Mouse (Mus musculus) embryonic facial prominence, embryonic 12.5 days (tissue): ENCODE results near the gene Alad. TPM values are rescaled to one million over a fixed set of nuclear protein-coding genes. Genes with fewer than 3 reads are reported as not detected.
A peak's percentile ranks its signal among the peaks of the same experiment; 100 is the strongest.

Experiments used
- ATAC-seq: fragments of 200-750 bp; cut with Nextera tagmentation; 2 replicates; pipeline ENCODE4 v1.8.0; 2017; ENCODE audit not compliant: insufficient number of reproducible peaks, insufficient read depth, low FRiP score, low TSS enrichment
- H3K27ac ChIP-seq: fragments of 300-500 bp; sonication (generic); 2 replicates; pipeline ENCODE4 v1.5.1; 2016; ENCODE audit warnings: mild to moderate bottlenecking
- H3K27me3 ChIP-seq: fragments of 300-500 bp; sonication (generic); 2 replicates; pipeline ENCODE4 v1.6.1; 2016; ENCODE audit warnings: mild to moderate bottlenecking, moderate library complexity
- H3K36me3 ChIP-seq: fragments of 300-500 bp; sonication (generic); 2 replicates; pipeline ENCODE4 v1.6.1; 2016; ENCODE audit warnings: mild to moderate bottlenecking
- H3K4me1 ChIP-seq: fragments of 300-500 bp; sonication (generic); 2 replicates; pipeline ENCODE4 v1.6.1; 2016
- H3K4me2 ChIP-seq: fragments of 300-500 bp; sonication (generic); replicated peaks from 2 replicates; pipeline ENCODE4 v1.6.1; 2016; ENCODE audit warnings: mild to moderate bottlenecking, moderate library complexity
- H3K4me3 ChIP-seq: fragments of 300-500 bp; sonication (generic); 2 replicates; pipeline ENCODE4 v1.5.1; 2016; ENCODE audit warnings: mild to moderate bottlenecking
- H3K9ac ChIP-seq: fragments of 300-500 bp; sonication (generic); 2 replicates; pipeline ENCODE4 v1.6.1; 2016; ENCODE audit warnings: mild to moderate bottlenecking, moderate library complexity
- H3K9me3 ChIP-seq: fragments of 300-500 bp; sonication (generic); 2 replicates; pipeline ENCODE4 v1.6.1; 2016; ENCODE audit warnings: mild to moderate bottlenecking, moderate library complexity
- WGBS: fragments of 180-500 bp; shearing (Covaris S2); methylation state at CpG from one replicate; pipeline ENCODE4 v1.1.7; 2016; 5-methylcytosine and 5-hydroxymethylcytosine counted together
- polyA plus RNA-seq: library from polyadenylated mRNA; unstranded; fragments of >200 nt; fragmentation: Nextera tagmentation; extraction: Ambion mirVana; gene quantifications from 2 replicates; pipeline ENCODE4 v1.2.1, GENCODE M21; 2016

The Alad gene
- polyA plus RNA-seq, 1 experiment from 2014 or later: 78.5 TPM

DNA sequence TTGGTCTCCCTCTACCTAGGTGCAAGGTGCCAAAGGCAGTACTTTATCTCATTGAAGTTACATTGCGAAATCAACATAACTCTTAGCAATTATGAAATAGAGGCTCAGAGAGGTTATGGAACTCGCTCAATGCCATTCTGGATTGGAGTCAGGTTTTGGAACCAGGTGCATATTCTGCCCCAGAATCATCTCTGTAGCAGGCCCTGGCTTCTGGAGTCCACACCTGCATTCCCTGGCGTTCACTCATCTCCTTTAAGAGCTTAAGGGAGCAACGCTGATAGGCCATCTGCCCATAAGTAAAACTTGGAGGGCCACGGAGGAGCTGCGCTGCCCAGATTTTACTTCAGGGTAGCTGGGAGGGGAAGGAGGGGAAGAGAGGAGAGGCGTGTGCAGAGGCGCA is 2.7 kb downstream of the Alad start:
- Histone ChIP-seq H3K4me1 (peaks cover 29% of the 10 kb centered on the region), H3K9me3 (no peaks in the 10 kb centered on the region), H3K27ac (no peak overlapping the region), H3K36me3 (peaks cover 22% of the 10 kb centered on the region), H3K9ac (no peak overlapping the region; the same call in 1 of the 2 replicates), H3K27me3 (no peaks in the 10 kb centered on the region), H3K4me2 (0 out of 2 replicates have a peak overlapping the region, but pooled peaks have one; percentile 4), H3K4me3 (no peak overlapping the region)
- ATAC-seq: no peak
- 89% methylated on average over 8 of the region's 8 CpGs for WGBS

DNA sequence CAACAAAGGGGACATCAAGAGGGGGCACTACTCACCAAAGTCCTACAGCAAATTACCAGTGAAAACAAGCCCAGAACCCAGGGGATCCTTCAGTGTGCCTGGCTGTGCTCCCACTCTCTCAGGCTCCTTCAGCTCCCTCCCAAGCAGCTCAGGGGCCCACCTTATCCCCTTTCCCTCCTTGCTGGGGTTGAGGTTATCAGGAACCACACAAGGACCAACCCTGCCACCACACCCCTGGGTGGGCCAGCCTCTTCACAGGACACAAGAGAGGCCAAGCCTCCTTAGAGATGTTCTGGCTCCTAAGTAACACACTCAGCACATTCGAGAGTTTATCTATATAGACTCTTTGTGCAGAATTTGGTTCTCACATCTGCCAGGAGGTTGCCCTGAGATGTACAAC is 3.1 kb downstream of the Alad start:
- no peak overlapping the region for H3K4me2 ChIP-seq
- H3K27me3 ChIP-seq: no peaks in the 10 kb centered on the region
- no peak overlapping the region for H3K4me3 ChIP-seq
- no peak for ATAC-seq
- H3K4me1 ChIP-seq: peaks cover 29% of the 10 kb centered on the region
- no peak overlapping the region; the same call in 1 of the 2 replicates for H3K9ac ChIP-seq
- H3K36me3 ChIP-seq: peaks cover 26% of the 10 kb centered on the region
- H3K9me3 ChIP-seq: no peaks in the 10 kb centered on the region
- H3K27ac ChIP-seq: no peak overlapping the region
- WGBS: 79% methylated on average over 1 of the region's 1 CpGs

DNA sequence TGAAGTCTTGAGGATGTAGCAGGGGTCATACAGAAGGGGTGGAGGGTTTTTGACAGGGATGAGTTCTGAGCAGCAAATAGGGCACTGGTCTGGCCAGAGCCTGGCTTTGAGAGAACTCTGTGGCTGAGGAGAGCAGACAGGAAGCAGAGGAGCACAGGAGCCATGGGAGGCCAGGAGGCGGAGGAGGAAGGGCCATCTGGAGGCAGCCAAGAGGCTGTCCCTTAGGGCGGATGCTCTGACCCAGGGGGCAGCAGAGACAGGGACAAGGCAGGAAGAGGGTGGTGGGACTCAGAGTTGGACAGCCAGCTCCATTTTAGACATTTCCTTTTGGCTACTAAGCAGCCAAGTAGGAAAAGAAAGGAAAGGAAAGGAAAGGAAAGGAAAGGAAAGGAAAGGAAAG is 3.6 kb downstream of the Alad start:
- Histone ChIP-seq H3K27me3 (no peaks in the 10 kb centered on the region), H3K27ac (no peak overlapping the region), H3K36me3 (peaks cover 31% of the 10 kb centered on the region), H3K4me2 (no peak overlapping the region), H3K9ac (no peak overlapping the region), H3K4me3 (no peak overlapping the region), H3K4me1 (peaks cover 29% of the 10 kb centered on the region), H3K9me3 (no peaks in the 10 kb centered on the region)
- WGBS: 51% methylated on average over 2 of the region's 2 CpGs
- no peak for ATAC-seq

DNA sequence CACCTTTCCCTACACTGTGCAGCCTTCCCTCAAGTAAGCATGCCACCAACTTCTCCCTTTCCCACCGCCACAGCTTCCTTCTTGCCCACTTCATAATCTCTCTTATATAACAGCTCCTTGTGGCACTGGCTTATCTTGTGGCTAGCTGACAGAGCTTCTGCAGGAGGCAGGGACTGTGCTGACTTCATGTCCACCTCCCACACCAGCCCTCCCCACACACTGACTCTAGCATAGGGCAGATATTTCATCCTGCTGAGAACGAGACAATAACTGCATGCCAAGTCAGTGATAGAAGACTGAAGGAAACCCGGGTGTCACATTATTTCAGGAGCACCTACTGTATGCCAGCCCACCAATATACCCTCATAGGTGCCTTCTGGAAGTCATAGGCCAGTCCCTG is 4.2 kb downstream of the Alad start:
- Histone ChIP-seq H3K27ac (0 out of 2 replicates have a peak overlapping the region, but pooled peaks have one; percentile 18), H3K4me3 (no peak overlapping the region), H3K4me1 (peaks cover 29% of the 10 kb centered on the region), H3K27me3 (no peaks in the 10 kb centered on the region), H3K9me3 (no peaks in the 10 kb centered on the region), H3K9ac (no peak overlapping the region), H3K36me3 (peaks cover 37% of the 10 kb centered on the region), H3K4me2 (no peak overlapping the region)
- no peak for ATAC-seq
- 82% methylated on average over 3 of the region's 3 CpGs for WGBS

DNA sequence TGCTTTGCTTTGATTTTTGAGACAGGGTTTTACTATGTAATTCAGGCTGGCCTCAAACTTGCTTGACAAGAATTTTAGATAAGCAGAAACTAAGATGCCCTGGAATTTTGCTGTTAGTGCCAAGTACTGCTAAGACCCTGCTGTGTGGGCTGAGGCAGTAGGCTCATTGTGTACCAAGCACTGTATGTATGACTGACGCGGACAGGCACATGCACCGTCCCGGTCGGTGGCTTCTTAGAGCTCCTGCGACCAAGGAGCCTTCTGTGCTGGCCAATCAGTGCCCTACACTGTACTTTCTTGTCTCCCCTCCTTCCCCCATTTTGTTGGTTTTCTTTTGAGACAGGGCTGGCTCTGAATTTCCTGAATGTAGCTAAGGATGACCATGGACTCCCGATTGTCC is 4.7 kb downstream of the Alad start:
- 84% methylated on average over 7 of the region's 7 CpGs for WGBS
- H3K4me1 ChIP-seq: peaks cover 29% of the 10 kb centered on the region
- H3K4me2 ChIP-seq: no peak overlapping the region
- no peaks in the 10 kb centered on the region for H3K9me3 ChIP-seq
- no peak overlapping the region for H3K9ac ChIP-seq
- ATAC-seq: no peak
- H3K27ac ChIP-seq: no peak overlapping the region
- no peaks in the 10 kb centered on the region for H3K27me3 ChIP-seq
- H3K36me3 ChIP-seq: peaks cover 42% of the 10 kb centered on the region
- H3K4me3 ChIP-seq: no peak overlapping the region

DNA sequence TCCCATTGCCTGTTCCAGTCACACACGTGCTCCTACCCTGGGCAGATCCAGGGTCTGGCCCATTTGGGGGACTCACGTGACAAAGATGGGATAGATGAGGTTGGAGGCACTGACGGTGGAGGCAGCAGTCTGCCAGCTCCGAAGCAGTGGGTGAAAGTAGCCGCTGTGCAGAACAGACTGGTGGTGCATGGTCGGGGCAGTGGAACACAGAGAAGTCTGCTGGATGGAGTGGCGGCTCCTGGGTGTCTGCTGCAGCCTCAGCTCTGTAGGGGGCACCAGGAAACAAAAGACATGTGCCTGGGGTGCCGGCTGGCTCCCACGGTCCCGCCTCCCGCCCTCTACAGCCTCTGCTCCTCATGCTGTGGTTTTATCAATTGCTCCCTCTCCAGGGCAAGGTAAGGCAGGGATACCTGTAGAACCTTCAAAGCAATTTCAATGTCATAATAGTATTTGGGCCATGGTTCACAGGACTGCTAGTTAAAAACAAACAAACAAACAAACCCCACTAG is 5.7 kb downstream of the Alad start:
- WGBS: 53% methylated on average over 11 of the region's 11 CpGs
- Histone ChIP-seq H3K4me2 (no peak overlapping the region), H3K9me3 (no peaks in the 10 kb centered on the region), H3K4me1 (peaks cover 27% of the 10 kb centered on the region), H3K27me3 (no peaks in the 10 kb centered on the region), H3K9ac (no peak overlapping the region), H3K36me3 (peaks cover 52% of the 10 kb centered on the region), H3K4me3 (no peak overlapping the region), H3K27ac (no peak overlapping the region)
- ATAC-seq: no peak

DNA sequence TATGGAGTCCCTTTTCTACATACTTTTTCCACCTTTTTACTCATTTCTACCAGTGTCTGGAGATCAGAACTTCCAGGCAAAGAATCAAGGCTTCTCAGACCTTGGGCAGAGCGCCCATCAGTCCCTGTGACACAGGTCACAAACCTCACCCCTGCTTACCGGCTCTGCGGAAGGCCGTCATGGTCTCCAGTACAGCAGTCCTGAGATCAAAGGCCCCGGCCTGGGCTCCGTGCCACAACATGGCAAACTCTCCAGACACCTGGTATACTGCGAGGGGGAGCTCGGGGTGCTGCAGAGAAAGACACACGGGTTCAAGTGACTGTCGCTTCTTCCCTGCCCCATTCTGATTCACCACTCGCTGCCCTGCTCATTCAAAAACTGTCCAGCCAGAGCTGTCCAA is 9.8 kb downstream of the Alad start:
- no peak overlapping the region for H3K27ac ChIP-seq
- H3K27me3 ChIP-seq: no peaks in the 10 kb centered on the region
- H3K4me3 ChIP-seq: no peak overlapping the region
- no peak overlapping the region for H3K9ac ChIP-seq
- H3K4me2 ChIP-seq: no peak overlapping the region
- ATAC-seq: no peak
- H3K36me3 ChIP-seq: peaks cover 70% of the 10 kb centered on the region
- 94% methylated on average over 11 of the region's 11 CpGs for WGBS
- H3K9me3 ChIP-seq: no peaks in the 10 kb centered on the region
- no peaks in the 10 kb centered on the region for H3K4me1 ChIP-seq

DNA sequence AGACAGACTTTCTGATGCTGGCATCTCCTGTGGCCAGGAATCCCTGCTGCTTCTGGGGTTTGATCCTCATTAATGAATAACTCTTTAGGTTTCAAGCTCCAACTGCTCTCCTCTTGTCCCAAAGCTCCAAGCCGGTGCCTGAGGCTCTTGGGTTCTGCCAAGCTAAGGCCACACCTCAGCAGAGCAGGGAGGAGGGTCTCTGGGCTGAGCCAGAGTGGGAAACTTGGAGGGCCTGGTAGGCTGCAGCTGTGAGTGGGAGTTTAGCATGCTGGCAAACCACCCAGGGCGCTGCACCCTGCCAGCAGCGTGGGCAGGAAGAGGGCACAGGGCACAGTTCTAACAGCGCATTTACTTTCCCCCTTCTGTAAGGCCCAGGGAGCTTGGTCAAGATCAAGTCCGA is 10.9 kb downstream of the Alad start:
- peaks cover 66% of the 10 kb centered on the region for H3K36me3 ChIP-seq
- WGBS: 98% methylated on average over 5 of the region's 5 CpGs
- ATAC-seq: no peak

DNA sequence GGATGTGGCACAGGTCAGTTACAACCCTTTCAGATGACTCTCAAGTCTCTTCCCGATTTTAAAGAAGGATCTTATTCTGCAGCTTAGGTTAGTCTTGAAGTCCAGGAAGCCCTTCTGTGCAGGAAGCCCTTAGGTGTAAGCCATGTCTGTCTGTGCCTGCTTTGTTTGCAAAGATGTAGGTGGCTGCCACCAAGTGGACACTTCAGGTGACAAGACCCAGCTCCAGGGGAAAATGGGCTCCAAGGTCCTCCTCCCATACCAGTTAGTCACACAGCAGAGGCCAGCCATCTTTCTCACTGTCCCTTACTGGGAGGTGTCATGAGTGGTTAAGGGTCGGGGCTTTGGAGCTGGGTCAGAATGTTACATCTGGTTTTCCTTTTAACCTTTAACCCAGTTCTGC is 12.9 kb downstream of the Alad start:
- H3K36me3 ChIP-seq: peaks cover 46% of the 10 kb centered on the region
- no peaks in the 10 kb centered on the region for H3K27me3 ChIP-seq
- H3K4me2 ChIP-seq: no peak overlapping the region
- no peaks in the 10 kb centered on the region for H3K9me3 ChIP-seq
- H3K4me1 ChIP-seq: no peaks in the 10 kb centered on the region
- WGBS: 57% methylated on average over 2 of the region's 2 CpGs
- H3K9ac ChIP-seq: no peak overlapping the region
- ATAC-seq: no peak
- H3K27ac ChIP-seq: no peak overlapping the region
- H3K4me3 ChIP-seq: no peak overlapping the region

More for the DNA sequence above, 10.9 kb downstream of the Alad start:
- no peaks in the 10 kb centered on the region for H3K4me1 ChIP-seq
- no peak overlapping the region for H3K4me3 ChIP-seq
- no peaks in the 10 kb centered on the region for H3K9me3 ChIP-seq
- H3K27ac ChIP-seq: no peak overlapping the region
- H3K4me2 ChIP-seq: no peak overlapping the region
- H3K9ac ChIP-seq: no peak overlapping the region
- H3K27me3 ChIP-seq: no peaks in the 10 kb centered on the region

DNA sequence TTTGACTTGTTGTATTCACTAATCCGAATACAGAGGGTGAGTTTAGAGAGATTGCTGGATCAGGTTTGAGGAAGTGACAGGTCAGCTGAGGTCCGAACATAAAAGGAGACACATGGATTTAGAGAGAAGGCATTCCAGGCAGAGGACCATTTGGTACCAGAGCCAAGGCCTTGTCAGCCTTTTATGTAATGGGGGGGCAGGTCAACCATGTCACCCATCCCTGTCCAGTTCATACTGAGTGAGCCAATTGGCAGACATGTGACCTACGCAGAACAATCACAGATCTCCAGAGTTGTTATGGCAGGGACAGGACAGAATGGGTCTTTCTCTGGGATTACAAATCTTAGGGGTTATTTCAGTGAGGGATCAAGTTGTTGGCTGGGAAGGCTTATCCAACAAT is 13.7 kb downstream of the Alad start:
- Histone ChIP-seq H3K27ac (no peak overlapping the region), H3K4me2 (no peak overlapping the region), H3K9me3 (no peaks in the 10 kb centered on the region), H3K27me3 (no peaks in the 10 kb centered on the region), H3K4me3 (no peak overlapping the region), H3K36me3 (peaks cover 38% of the 10 kb centered on the region), H3K9ac (no peak overlapping the region), H3K4me1 (peaks cover 5% of the 10 kb centered on the region; the same call in 1 of the 2 replicates)
- 87% methylated on average over 3 of the region's 3 CpGs for WGBS
- ATAC-seq: no peak

DNA sequence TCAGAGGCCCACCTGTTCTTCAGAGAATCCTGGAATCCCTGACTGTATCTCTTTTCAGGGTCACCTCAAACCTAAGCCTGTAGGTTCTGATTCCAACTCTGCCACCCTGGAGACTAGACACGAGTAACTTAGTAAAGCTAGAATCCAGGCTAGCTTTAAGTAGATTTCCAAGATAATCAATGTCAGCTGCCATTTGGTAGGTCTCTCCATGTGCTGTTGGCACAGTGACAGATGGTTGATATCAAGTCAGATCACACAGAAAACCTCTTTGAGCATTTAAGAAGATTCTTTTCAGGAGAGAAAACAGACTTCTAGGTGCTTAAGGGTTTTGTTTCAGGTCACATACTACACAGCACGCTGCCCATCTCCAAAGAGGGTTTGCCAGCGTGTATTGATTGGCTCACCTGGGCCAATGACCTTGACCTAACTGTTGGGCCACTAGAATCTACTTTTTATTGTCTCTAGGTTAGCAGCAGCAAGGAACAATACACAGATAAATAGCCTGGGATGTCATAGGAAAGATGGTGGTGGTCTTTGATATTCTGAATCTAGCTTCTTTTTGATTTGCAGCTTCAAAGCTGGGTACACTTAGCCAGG is 16.2 kb downstream of the Alad start, which contains the start of gene Hdhd3:
Gene Hdhd3, minus strand, starts transcription at position 94 of the 597 bp plus-strand sequence.
- Histone ChIP-seq H3K4me2 (peak within 1 kb of the TSS; percentile 70), H3K9me3 (no peaks in the 10 kb centered on the region), H3K27ac (peak within 1 kb of the TSS; percentile 47; the same call in 1 of the 2 replicates), H3K27me3 (no peaks in the 10 kb centered on the region), H3K9ac (peak within 1 kb of the TSS; percentile 75; the same call in 1 of the 2 replicates), H3K4me3 (peak within 1 kb of the TSS; percentile 79), H3K4me1 (peaks cover 5% of the 10 kb centered on the region; the same call in 1 of the 2 replicates), H3K36me3 (peaks cover 26% of the 10 kb centered on the region)
- 69% methylated on average over 3 of the region's 3 CpGs for WGBS
- no peak for ATAC-seq

DNA sequence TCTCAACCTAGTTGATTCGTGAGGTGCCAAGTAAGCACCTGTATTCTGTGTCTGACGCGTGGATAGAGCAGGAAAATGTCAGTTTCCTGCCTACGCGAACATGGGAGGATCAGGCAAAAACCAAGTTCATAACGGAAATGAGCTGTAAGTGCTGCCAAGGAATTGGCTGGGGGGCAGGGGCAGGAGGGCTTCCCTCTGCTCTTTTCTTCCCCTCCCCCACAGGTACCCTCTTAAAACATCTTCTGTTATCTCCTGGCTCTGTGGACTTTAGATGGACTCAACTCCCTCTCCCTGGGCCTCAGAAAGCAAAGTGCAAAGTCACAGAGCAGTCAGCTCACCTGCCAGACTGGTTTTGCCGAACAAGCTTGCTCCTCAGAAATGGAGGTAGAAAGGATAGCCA is 16.7 kb downstream of the Alad start:
- Histone ChIP-seq H3K9ac (no peak overlapping the region), H3K36me3 (peaks cover 27% of the 10 kb centered on the region), H3K4me1 (peaks cover 5% of the 10 kb centered on the region; the same call in 1 of the 2 replicates), H3K4me2 (no peak overlapping the region), H3K9me3 (no peaks in the 10 kb centered on the region), H3K4me3 (no peak overlapping the region), H3K27me3 (no peaks in the 10 kb centered on the region), H3K27ac (no peak overlapping the region)
- no peak for ATAC-seq
- 72% methylated on average over 7 of the region's 7 CpGs for WGBS
